Comparison of ENCODE assay signal across 12 mouse cellular contexts in genomic region chr8:78810207-78810675, GRCm38 (mm10). TPM values are rescaled to one million over a fixed set of nuclear protein-coding genes. Genes with fewer than 3 reads are reported as not detected.
DNase-seq lines count a peak whose midpoint lies in the region; ATAC-seq and TF ChIP-seq lines count a peak whose summit lies in the region.
"Had no signal": no experiment of that assay in that cellular context is flagged by ENCODE, and none has a peak within 500 bp of the region (broad histone marks: within the 10 kb centered on the region; RNA-seq: fewer than 3 reads in every experiment).

No protein-coding gene starts in this region.

- TF ChIP-seq POLR2A in brain, embryonic 14.5 days (IDR thresholded peaks at IDR 0.05; ENCODE audit: borderline replicate concordance, extremely low read depth, insufficient read depth, insufficient read length, poor library complexity, severe bottlenecking) = no peak

- H3K4me3 ChIP-seq in hindbrain, embryonic 12.5 days = no peak overlapping the region
- H3K4me3 ChIP-seq in midbrain, embryonic 12.5 days = no peak overlapping the region
- no peak overlapping the region for H3K4me3 ChIP-seq in intestine, embryonic 15.5 days (replicated peaks)

- H3K36me3 ChIP-seq in hindbrain, embryonic 12.5 days = peaks cover 58% of the 10 kb centered on the region
- H3K36me3 ChIP-seq in midbrain, embryonic 12.5 days = peaks cover 75% of the 10 kb centered on the region
- H3K36me3 ChIP-seq in intestine, embryonic 15.5 days = 0 out of 2 replicates have a peak, but pooled peaks cover 27% of the 10 kb centered on the region

- H3K9ac ChIP-seq in hindbrain, embryonic 12.5 days = no peak overlapping the region
- H3K9ac ChIP-seq in midbrain, embryonic 12.5 days (replicated peaks) = no peak overlapping the region
- no peak overlapping the region for H3K9ac ChIP-seq in intestine, embryonic 15.5 days

- peak; percentile 88 for ATAC-seq in hindbrain, embryonic 12.5 days (ENCODE audit: low FRiP score)
- peak; percentile 63; the same call in 1 of the 2 replicates for ATAC-seq in midbrain, embryonic 12.5 days (ENCODE audit: low FRiP score, low read depth)
- ATAC-seq in intestine, embryonic 15.5 days = no peak

- WGBS in hindbrain, embryonic 12.5 days = 60% methylated on average over 9 of the region's 9 CpGs
- 64% methylated on average over 9 of the region's 9 CpGs for WGBS in midbrain, embryonic 12.5 days
- 82% methylated on average over 9 of the region's 9 CpGs for WGBS in intestine, embryonic 15.5 days

- peak overlapping the region; percentile 68 for H3K27ac ChIP-seq in hindbrain, embryonic 12.5 days
- H3K27ac ChIP-seq in midbrain, embryonic 12.5 days (replicated peaks) = peak overlapping the region; percentile 50
- H3K27ac ChIP-seq in intestine, embryonic 15.5 days = no peak overlapping the region

- H3K4me1 ChIP-seq in hindbrain, embryonic 12.5 days = peaks cover 13% of the 10 kb centered on the region
- peaks cover 16% of the 10 kb centered on the region; the same call in 1 of the 2 replicates for H3K4me1 ChIP-seq in midbrain, embryonic 12.5 days
- no peaks in the 10 kb centered on the region for H3K4me1 ChIP-seq in intestine, embryonic 15.5 days (replicated peaks)

- H3K9me3 ChIP-seq in hindbrain, embryonic 12.5 days (replicated peaks) = no peaks in the 10 kb centered on the region
- H3K9me3 ChIP-seq in midbrain, embryonic 12.5 days = no peaks in the 10 kb centered on the region
- H3K9me3 ChIP-seq in intestine, embryonic 15.5 days = no peaks in the 10 kb centered on the region
- H3K9me3 ChIP-seq: G1E had no signal

- no peaks in the 10 kb centered on the region for H3K27me3 ChIP-seq in hindbrain, embryonic 12.5 days
- H3K27me3 ChIP-seq in midbrain, embryonic 12.5 days = no peaks in the 10 kb centered on the region
- no peaks in the 10 kb centered on the region for H3K27me3 ChIP-seq in intestine, embryonic 15.5 days (replicated peaks)

- intact Hi-C loops in heart, postnatal 25 days (cut with DNase I) = no loop called here

- peak; percentile 65 for DNase-seq in brain, embryonic 14.5 days (ENCODE audit: low read depth)
- DNase-seq in cerebellum, adult 9-10 months = peak; percentile 74
- DNase-seq in heart, postnatal 25 days (ENCODE audit: low spot score) = no peak
- no peak for DNase-seq in B cell, adult 2 months
- DNase-seq: kidney, postnatal 25 days; lung, adult 18-20 months; spleen, adult 18-20 months; thymus, postnatal 14 days had no signal

- no peak for TF ChIP-seq CTCF in brain, embryonic 14.5 days (IDR thresholded peaks at IDR 0.05; ENCODE audit: borderline replicate concordance, extremely low read depth, insufficient read depth, insufficient read length)

- 0 out of 2 replicates have a peak overlapping the region, but pooled peaks have one; percentile 11 for H3K4me2 ChIP-seq in hindbrain, embryonic 12.5 days (replicated peaks)
- no peak overlapping the region for H3K4me2 ChIP-seq in midbrain, embryonic 12.5 days (replicated peaks)
- H3K4me2 ChIP-seq in intestine, embryonic 15.5 days (replicated peaks) = no peak overlapping the region

RNA-seq across cellular contexts. Expression of gene Lsm6, which starts 10.7 kb away (rescaled TPM):
- polyA plus RNA-seq in brain, embryonic 14.5 days (2012; rRNA removed) = 65.8 and 67.8 TPM in 2 replicates
- 176 and 182 TPM in 2 replicates for polyA plus RNA-seq in hindbrain, embryonic 12.5 days (2016; fragmentation: Nextera tagmentation; extraction: Ambion mirVana)
- 197 and 206 TPM in 2 replicates for polyA plus RNA-seq in midbrain, embryonic 12.5 days (2016; fragmentation: Nextera tagmentation; extraction: Ambion mirVana)
- polyA plus RNA-seq in intestine, embryonic 15.5 days (2015; fragmentation: Nextera tagmentation; extraction: Ambion mirVana) = 170 and 198 TPM in 2 replicates
- 10 to 100 TPM; 58.6 to 60.7 TPM for total RNA-seq in heart, postnatal 25 days (2021)

Comparison
In these comparisons a context has a peak if more than half of its experiments do, and no peak if none do; other contexts are left out.
1. DNase-seq: peak in brain, embryonic 14.5 days (single experiment) and cerebellum, adult 9-10 months (single experiment); none in heart, postnatal 25 days (single experiment) and B cell, adult 2 months (0 of 2).